Mouse (Mus musculus) layer of hippocampus, adult 9-11 months (tissue): ENCODE measurements around the gene Psmb3.
"Not testable (repeated sequence)": the region's sequence is repeated elsewhere in the genome, so short reads cannot be mapped to it uniquely, and the experiment has no call there.

Source experiments
- DNase-seq: peaks from one replicate; pipeline ENCODE4 v3.0.0; 2022

Psmb3 gene

DNA sequence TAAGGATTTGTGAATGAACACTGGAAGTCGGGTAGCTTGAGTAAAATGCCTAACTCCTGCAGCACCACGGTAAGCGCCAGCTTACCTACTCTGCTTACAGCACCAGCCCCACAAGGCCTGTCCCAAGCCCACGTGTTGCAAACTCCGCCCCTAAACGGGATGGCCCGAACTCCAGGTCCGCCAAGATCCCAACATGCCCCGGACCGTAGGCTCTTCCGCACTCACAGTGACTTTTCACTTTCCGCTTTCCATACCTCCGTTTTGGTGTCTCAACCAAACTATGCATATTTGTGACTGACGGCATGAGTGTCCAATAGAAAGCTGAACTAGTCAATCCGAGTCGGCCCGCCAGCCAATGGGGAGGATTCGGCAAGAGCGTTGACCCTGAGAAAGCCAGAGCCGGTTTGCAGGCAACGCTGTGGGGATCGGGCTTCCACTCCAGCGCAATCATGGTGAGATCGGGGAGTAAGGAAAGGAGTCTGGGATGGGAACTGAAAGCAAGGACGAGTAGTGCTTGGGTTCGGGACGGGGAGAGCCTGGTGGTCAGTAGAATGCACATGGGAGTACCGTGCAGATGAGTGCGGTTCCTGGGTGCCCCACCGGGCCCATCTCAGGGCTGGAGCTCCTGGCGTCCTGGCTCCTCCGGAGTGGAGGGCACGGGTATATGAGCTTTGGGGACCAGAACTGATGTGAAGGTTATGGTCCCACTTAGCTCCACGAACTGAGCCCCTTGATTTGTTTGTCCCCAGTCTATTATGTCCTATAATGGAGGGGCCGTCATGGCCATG is at the start of gene Psmb3:
Gene Psmb3 (plus strand): TSS at position 361 of the 788 bp plus-strand sequence.
- DNase-seq = peak; percentile 100

DNA sequence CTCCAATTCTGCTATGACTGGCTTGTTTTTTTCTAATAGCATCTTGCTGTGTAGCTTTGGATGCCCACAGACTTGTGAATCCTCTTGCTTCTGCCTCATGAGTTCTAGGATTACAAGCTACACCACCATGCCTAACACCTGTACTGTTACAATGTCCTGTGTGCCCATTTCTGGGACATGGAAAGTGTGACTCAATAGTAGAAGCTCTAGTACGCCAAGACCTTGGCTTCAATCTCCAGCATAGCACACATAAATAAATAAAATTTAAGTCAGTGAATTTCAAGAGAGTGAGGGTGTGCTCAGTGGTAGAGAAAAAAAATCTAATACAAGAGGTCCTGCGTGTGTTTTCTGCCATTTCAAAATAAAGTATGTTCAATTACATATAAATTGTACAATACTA is 49.0 kb upstream of the Psmb3 start:
- DNase-seq = no peak

DNA sequence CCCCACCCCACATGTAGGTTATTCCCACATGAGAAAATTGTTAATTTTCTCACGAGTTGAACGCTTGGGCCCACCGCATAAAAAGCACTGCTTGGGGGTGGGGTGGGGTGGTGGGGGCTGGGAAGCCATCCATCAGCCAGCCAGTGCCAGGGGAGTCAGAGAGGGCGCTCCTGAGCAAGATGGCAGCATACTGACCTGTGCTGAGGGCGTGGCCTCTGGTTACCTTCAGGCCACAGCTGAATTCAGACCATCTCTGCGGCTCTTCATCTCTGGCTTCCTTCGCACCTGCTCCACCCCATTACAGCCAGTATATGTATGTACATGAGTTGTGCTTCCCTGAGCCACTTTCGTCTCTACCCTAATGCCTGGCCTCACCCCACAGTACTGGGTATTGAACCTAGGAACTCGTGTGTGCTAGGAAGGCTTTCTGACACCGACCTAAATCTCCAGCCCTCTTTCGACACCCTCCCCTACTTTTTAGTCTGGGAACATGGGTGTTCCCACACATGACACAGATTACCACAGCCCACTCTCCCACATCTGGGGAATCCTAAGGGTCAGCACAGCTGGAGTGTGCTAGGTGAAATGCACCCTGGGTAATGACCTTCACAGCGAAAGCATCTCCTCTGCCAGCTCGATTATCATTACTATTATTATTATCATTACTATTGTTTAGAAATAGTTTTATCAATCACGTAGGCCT is 46.8 kb upstream of the Psmb3 start:
- DNase-seq = no peak

DNA sequence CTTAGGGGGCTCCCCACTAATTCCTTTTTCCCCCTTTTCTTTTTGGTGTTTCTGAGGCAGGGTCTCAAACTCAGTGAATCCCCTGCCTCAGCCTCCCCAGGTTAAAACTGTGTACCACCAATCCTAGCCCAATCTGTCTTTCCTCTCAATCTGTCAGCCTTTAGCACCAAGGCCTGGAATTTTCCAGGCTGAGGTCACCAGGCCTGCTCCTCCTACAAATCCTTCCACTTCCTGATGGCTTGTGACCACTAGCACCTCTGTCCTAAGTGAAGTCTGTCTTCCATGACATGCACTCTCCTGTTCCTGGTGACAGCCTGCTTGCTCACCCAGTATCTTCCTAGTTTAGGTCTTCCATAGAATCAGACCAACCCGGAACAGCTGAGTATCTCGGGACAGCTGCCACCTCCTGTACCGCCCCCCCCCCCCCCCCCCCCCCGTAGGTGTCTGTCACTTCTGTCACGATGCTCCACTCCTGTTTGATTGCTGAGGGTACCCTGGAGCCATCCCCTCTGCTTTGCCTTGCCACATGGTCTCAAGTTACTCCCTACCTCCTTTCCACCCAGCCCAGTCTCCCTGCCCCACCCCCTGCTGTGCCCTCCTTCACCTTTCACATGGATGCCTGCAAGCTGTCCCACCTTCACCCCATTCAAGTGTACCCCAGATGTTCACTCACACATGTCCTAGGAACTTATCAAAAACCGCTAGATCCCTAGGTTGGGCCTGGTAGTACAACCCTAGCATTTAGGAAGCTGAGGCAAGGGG is 45.8 kb upstream of the Psmb3 start:
- DNase-seq = no peak

DNA sequence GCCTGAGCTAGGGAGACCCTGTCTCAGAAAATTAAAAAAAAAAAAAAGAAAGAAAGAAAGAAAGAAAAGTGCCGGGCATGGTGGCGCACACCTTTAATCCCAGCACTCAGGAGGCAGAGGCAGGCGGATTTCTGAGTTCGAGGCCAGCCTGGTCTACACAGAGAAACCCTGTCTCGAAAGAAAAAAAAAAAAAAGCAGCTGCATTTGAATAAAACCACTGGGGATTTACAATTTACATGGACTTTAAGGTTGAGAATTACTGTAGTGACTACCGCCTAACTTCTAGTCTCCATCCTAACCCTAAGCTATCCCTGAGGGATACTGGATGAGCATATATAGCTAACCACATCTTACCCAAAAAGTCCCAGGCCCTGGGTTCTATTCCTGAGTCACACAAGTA is 45.2 kb upstream of the Psmb3 start:
- DNase-seq = not testable (repeated sequence)

DNA sequence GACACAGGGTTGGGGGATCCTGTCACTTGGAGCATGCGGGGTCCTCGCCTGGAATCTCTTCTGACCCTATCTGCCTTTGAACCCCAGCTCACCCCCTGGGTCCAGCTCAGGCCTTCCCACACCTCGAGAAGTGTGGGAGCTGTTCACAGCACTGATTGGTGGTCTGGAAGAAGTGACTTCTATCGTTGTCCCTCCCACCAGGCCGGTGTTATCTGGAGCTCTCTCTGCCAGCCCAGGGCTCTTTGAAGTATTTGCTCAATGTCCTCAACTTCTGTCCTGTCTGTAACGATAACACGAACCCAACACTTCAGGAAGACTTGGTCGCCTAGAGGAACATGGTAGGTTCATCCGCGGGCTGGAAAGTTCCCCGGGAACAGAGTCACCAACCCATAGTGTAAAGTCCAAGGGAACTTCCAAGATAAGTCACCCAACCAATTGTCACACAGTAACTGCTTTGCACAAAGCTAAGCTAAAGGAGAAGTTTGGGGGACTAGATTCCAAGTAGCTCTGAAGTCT is 44.4 kb upstream of the Psmb3 start:
- no peak for DNase-seq

DNA sequence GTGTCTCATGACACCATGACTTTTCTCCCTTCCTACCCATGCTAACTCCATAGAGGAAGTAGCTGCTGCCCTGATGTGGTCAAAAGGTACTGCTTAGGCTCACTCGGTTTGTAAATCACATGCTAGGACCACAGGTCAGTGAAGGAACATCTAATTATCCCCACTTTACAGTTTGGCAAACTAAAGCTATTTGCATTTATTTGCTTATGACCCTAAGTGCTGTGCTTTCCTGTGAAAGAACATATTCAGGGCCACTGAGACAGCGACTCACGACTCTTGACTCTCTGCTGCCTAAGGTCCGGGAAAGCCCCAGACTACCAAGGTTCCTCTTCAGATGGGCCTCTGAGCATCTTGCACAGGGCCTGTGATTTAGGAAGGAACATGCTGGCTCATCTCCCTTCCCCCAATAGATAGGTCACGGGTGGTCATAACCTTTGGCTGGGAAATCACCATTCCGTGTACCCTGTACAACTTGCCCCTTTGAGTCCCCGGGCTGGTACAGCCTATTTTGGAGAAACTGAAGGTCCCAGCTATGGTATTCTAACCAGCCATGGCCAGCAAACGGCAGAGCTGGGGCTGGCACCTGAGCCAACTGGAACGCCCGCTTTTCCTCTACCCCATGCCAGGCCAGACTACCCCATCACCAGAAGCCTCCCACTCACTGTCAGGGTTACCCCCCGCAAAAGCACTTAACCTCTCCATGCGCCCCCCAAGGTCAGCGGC is 43.8 kb upstream of the Psmb3 start:
- no peak for DNase-seq

DNA sequence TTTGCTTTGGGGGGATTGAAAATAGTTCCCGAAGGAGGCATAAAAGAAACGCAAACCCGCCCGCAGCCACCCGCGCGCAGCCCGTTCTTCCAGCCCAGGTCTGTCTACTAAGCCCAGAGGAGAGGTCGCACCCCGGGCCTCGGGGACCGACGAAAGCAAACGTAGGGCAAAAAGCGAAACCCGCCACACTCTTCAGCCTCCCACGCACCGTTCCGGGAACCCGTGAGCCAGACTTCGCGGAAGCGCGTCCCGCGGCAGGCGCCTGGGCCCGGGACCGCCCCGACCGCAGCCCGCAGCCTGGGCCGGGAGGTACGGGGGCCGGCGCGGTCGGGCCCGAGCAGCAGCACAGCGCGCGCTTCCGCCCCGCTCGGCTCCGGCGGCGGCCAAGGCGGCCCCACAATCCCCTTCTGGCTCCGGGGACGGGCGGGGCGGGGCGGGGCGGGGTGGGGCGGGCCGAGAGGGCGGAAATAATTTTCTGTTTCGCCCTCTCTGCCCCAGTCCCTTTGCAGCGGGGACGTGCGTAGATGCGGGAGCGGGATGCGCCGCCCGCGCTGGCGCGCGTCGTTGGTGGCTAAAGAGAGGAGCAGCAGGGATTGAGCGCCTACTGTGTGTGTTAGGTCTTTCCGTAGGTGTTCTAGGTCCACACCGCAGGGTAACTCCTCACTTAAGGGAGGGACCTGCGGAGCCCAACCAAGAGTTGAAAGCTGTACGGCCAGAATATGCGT is 43.0 kb upstream of the Psmb3 start:
- DNase-seq = peak; percentile 79

DNA sequence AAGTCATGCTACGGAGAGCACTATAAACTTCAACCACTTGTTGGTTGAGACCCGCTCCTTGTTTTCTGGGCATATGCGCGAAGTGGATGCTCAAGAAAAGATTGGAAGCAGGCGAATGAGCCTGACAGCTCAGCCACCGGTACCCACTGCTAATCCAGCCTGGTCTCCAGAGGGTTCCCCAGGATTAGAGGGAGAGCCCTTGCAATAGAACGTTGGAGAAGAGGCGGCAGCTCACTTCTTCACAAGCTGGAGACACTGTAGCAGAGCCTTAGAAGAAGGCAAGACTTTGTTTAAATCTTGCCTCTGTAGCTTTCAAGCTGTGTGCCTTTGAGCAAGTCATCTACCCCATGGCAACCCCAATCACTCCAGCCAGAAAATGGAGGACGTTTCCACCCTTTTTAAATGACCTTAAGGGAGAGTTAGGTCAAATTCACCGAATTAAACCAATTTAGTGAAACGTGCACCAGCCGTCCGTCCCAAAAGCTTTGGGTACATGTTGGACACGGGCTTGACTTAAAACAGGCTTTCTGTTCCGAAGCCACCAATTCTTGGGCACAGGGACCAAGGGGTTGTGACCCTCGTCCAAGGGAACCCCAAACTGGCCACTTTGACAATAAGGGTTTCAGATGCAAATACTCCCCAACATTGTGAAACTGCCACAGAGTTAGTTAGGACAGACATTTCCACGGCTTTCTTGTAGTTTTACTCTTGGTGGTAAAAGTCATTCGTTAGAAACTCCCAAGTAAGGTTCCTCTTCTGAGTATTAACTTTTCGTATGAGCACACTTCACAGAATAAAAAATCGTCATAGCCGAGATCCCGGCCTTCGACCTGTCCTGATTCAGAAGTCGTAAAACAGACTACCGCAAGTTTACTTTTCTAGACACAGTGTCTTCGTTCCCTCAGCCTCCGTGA is 42.2 kb upstream of the Psmb3 start:
- DNase-seq = no peak

DNA sequence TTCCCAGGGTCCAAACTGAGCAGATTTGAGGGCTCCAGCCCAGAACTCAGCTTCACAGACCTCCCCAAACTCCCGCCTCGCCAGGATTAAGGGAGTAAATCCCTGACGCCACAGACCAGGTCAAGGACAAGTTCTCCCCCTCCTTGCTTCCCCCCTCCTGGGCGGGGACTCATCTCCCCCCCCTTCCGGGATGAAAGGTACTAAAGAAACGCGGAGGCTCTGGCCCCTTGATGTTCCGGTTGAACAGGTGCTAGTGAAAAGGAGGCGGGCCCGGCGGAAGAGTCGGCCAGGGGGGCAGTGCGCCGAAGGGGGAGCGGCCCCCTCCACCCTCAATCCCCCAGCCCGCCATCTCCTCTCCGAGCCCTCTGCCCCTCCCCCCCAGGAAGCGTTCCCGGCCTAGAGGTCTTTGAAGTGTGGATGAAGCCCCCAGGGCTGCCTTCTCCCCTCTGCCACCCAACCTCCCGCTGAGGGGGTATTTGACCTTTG is 41.5 kb upstream of the Psmb3 start:
- no peak for DNase-seq

DNA sequence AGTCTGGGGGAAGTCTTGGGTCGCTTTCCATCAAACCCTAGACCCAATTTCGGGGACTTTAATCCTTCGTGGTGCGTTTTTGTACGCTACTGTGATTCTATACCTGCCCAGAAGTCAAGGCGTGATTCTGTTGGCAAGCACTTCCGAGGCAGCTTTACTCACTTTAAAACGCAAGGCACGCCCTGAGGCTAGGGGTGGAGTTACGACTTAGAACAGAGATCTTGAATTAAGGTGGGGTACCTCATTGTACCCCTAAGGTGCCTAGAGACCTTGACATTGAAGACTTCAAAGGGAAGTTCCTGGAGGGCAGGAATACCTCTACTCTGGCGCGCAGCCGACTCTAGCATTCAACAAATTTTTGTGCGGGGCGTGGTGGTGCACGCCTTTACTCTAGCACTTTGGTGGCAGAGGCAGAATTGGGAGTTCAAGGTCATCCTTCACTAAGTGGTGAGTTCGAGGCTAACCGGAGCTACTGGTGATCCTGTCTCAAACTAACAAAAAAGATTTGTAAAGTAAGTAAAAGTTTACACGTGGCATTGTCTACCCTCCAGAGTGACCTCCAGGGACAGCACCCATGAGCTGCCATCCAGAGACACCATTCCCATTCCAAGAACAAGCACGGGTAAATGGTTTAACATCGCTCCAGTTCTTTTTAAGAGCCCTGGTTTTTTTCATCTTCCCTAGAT is 40.8 kb upstream of the Psmb3 start:
- DNase-seq = no peak

DNA sequence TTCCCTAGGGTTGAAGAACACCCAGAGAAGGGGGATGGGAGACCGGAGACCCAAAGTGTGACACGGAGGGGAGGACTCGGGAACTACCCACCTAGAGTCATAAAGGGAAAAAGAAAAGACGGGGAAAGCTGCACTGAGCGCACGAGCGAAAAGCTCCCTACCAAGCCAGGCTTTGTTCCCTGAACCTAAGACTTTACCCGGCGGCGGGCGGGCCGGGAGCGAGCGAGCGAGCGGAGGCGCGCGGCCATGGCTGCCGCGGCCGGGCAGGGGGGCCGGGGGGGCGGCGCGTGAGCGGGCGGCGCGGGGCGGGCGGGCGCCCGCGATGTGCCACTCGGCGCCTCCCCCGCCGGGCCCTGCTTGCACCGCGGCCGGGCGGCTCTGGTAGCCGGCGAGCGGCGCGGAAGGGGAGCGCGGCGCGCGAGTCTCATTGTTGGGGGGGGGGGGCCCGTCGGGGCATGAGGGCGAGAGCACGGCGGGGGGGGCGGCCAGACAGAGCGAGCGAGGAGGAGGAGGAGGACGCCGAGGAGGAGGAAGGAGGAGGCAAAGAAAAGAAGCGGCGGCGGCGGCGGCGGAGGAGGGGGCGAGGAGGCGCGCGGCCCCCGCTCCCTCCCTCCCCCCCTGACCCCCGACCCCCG is 40.2 kb upstream of the Psmb3 start, which contains the start of gene Mllt6:
Gene Mllt6 (plus strand): TSS at position 522 of the 635 bp plus-strand sequence.
- DNase-seq = peak; percentile 75

DNA sequence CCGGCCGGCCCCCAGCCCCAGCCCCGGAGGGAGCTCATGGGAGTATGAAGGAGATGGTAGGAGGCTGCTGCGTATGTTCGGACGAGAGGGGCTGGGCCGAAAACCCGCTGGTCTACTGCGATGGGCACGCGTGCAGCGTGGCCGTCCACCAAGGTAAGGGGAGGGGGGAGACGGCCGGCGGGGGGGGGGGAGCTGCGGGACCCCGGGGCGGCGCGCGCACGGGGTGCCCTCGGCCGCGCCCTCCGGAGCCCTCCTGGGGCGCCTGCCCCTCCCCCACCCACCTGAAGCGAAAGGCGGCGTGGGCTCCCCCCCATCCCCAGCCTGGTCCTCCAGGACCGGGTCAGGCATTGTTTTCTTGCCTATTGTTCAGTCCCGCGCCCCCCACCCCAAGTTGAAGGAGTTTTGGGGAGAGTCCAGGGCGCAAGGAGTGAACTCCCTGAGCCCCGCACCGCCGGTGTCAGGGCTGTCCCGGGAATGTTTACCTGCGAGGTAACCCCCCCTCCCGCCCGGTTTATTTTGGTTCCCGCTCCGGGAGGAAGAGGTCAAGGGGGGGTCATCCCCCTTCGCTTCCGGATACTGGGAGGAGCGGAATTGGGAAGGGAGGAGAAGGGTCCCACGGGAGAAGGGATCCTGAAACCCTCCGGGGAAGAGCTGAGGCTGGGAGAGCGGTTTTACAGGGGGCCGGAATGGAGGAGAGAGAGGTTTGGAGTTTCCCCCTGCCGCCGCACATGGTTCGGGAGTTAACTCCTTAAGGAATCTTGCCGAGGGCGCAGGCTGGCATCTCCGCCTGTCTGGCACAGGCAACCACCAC is 39.5 kb upstream of the Psmb3 start:
- DNase-seq = no peak

DNA sequence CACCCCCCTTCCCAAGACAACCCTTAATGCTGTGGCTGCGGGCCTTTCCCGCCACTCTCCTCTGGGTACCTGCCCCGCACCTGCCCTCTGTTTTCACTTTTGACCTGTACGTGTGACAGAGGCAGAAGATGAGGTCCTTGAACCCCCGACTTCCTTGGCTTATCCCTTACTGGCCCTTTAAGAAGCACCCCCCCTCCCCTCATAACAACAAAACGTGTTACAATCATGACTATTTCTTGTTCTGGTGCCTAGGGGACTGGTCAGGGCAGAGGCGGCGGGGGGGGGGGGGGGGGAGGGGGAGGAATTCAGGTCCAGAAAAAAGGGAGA is 38.9 kb upstream of the Psmb3 start:
- no peak for DNase-seq

DNA sequence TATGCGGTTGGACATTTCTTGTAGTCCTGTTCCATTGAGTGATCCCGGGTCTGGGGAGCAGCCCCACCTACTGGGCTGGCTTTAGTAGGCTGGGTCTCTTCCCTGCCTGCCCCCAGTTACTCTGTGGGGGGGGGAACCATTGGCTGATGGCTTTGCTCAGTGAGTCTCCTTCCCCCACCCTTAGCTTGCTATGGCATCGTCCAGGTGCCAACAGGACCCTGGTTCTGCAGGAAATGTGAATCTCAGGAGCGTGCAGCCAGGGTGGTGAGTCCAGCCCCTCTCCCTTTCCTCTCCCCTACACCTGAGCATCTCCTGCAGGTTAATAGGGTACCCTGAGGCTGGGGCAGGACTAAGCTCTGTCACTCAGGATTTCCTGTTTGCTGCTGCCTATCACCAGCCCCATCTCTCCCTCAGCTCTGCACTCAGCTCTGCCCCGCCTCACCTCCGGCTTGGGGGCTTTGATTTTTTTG is 38.4 kb upstream of the Psmb3 start:
- no peak for DNase-seq

DNA sequence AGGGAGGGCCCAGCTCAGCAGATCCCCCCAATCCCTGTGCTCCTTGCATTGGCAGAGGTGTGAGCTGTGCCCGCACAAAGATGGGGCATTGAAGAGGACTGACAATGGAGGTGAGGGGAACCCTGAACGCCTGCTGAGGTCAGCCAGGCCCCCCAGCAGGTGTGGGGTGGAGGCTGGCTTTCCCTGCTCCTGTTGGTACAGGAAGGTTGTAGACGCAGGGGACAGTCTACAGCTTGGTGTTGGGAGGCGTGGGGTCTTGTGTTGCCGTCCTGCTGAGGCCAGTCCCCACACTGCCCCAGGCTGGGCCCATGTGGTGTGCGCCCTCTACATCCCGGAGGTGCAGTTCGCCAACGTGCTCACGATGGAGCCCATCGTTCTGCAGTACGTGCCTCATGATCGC is 37.8 kb upstream of the Psmb3 start:
- no peak for DNase-seq

DNA sequence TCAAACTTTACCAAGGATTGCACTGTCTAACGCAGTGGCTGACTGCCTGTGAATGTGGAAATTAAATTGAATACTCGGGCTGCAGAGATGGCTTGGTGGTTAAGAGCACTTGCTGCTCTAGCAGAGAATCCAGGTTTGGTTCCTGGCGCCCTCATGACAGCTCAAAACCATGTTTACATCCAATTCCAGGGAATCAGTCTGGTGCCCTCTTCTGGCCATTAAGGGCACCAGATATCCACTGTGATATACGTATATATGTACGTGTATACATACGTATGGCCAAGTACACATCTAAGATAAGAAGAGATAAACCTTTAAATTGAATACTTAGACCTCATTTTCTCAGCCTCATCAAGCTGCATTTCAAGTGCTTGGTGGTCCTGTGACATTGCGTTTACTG is 37.0 kb upstream of the Psmb3 start:
- DNase-seq = no peak

DNA sequence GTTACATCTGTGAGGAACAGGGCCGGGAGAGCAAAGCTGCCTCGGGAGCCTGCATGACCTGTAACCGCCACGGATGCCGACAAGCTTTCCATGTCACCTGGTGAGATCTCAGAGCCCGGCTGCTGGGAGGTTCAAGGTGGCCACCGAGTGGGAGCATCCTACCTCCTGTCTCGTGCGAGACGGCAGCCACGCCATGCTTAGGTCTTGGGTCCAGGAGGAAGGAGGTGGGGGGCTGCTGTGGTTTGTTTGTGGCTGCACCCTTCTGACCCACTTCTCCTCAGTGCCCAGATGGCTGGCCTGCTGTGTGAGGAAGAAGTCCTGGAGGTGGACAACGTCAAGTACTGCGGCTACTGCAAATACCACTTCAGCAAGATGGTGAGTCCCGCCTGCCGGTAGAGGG is 36.4 kb upstream of the Psmb3 start:
- no peak for DNase-seq

DNA sequence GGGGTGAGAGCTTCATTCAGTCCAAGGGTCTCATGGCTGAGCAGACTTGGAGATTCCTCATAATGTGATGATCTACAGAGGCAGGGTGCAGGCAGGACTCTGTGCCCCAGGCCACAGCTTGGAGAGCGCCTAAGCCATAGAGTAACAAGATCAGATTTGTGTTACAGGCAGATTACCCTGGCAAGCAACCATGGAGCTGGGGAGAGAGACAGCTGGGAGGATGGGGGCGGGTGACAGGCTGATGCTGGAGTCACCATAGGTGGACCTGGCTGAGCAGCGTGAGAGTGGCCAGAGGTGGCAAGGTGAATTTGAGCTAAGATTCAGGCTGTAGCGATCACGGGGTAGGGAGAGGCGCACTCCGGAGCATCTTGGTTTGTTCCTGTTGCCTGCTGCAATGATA is 35.0 kb upstream of the Psmb3 start:
- DNase-seq = no peak
